Mouse (Mus musculus): Measurements from ENCODE around the gene Fbxl16.

DNA sequence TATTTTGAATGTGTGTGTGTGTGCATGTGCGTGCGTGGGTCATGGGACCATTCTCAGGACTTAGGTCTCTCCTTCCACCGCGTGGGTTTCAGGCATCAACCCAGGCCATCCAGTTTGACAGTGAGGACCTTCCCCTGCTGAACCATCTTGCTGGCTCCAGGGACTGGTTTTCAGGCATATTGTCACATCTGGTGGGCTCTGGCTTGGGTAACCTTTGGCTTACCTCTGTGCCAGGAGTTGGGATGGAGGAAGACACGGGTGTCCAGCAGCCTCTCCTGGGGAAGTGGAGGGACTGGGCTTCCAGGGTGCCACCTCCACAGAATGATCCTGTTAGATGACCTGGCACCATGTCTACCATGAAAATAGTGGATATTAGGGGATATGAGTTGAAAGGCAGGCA is 30.9 kb upstream of the Fbxl16 start:
- TF ChIP-seq CTCF (IDR thresholded peaks at IDR 0.05; ENCODE audit: borderline replicate concordance, insufficient read depth, low read length) (no peak), POLR2A (IDR thresholded peaks at IDR 0.05; ENCODE audit: low read depth, low read length) (no peak)

All from embryonic fibroblast, embryonic 13.5 days (primary cell).